Mouse (Mus musculus): ENCODE measurements at regions not wholly inside any gene's neighbourhood (a gene's known extent, or its start where the extent isn't known, plus 50 kb on each side); places are given as distances from the start of the nearest gene placed in this dataset.

DNA sequence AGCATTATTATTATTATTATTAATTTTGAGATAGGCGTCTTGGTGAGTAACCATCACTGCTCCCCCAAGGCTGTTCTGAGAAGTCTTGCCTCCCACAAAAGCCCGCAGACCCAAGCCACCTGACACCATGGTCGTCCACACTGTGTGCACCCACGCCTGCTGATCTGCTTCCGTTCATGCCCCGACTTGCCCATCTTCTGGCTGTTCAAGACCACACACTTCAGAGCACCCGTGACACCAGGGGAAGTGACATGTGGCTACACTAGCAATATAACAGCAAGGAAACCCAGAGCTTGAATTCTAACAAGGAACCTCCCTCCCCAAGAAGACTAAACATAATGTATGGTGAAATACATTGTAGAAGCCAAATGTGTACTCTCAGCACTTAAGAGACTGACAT, 82.6 kb upstream of the Hes1 start:
- H3K27ac ChIP-seq = no peak overlapping the region
- H3K4me2 ChIP-seq (ENCODE audit: low read length) = no peak overlapping the region
- H3K36me3 ChIP-seq (ENCODE audit: insufficient read depth, low read length) = no peaks in the 10 kb centered on the region
- no peak for ATAC-seq (replicated peaks; ENCODE audit: low FRiP score, low read depth)
- DNase-seq (ENCODE audit: low spot score) = no peak
- WGBS = 87% methylated on average over 7 of the region's 7 CpGs
- no peak overlapping the region for H3K4me3 ChIP-seq (replicated peaks; ENCODE audit: low read depth, low read length)
- no peaks in the 10 kb centered on the region for H3K27me3 ChIP-seq (ENCODE audit: insufficient read depth, low read length)
- no peaks in the 10 kb centered on the region for H3K9me3 ChIP-seq (replicated peaks; ENCODE audit: low read length)
- no peaks in the 10 kb centered on the region for H3K4me1 ChIP-seq (replicated peaks; ENCODE audit: insufficient read depth, low read length)
- H3K9ac ChIP-seq (ENCODE audit: low read depth, low read length) = no peak overlapping the region
- TF ChIP-seq CTCF (IDR thresholded peaks at IDR 0.05; ENCODE audit: low read depth) = no peak

DNA sequence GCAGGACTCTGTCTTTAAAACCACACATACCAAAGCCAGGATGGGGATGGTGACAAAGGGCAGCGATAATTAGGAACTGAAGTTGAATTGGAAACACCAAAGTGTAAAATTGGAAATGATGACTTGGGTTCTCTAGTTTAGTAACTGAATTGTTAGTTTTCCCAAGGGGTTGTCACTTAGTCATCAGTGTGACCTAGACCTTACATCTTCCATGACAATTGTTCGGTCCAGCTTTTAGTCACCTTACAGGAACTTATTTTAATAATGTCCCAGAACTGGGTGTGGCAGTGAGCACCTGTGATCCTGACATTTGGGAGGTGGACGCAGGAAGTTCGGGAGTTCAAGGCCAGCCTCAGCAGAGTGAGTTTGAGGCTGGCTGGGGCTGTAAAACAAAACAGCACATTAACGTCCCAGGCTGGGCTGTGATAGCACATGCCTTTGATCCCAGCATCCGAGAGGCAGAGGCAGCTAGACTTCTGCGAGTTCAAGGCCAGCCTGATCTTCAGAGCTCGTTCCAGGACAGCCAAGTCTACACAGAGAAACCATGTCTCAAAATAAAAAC, 81.9 kb upstream of the Hes1 start:
- H3K9ac ChIP-seq (ENCODE audit: low read depth, low read length) = no peak overlapping the region
- ATAC-seq (replicated peaks; ENCODE audit: low FRiP score, low read depth) (no peak), DNase-seq (ENCODE audit: low spot score) (no peak)
- no peaks in the 10 kb centered on the region for H3K27me3 ChIP-seq (ENCODE audit: insufficient read depth, low read length)
- WGBS = 85% methylated on average over 8 of the region's 8 CpGs
- H3K4me1 ChIP-seq (replicated peaks; ENCODE audit: insufficient read depth, low read length) = no peaks in the 10 kb centered on the region
- no peak for TF ChIP-seq CTCF (IDR thresholded peaks at IDR 0.05; ENCODE audit: low read depth)
- no peak overlapping the region for H3K4me2 ChIP-seq (ENCODE audit: low read length)
- H3K9me3 ChIP-seq (replicated peaks; ENCODE audit: low read length) = no peaks in the 10 kb centered on the region
- no peaks in the 10 kb centered on the region for H3K36me3 ChIP-seq (ENCODE audit: insufficient read depth, low read length)
- H3K27ac ChIP-seq = no peak overlapping the region
- H3K4me3 ChIP-seq (replicated peaks; ENCODE audit: low read depth, low read length) = no peak overlapping the region

GRCm38 (mm10) chr16:29983161-29983560, 81.0 kb upstream of the Hes1 start:
- Histone ChIP-seq H3K9me3 (replicated peaks; ENCODE audit: low read length) (no peaks in the 10 kb centered on the region), H3K27ac (no peak overlapping the region), H3K4me3 (replicated peaks; ENCODE audit: low read depth, low read length) (no peak overlapping the region), H3K9ac (ENCODE audit: low read depth, low read length) (no peak overlapping the region), H3K27me3 (ENCODE audit: insufficient read depth, low read length) (no peaks in the 10 kb centered on the region), H3K4me2 (ENCODE audit: low read length) (no peak overlapping the region), H3K4me1 (replicated peaks; ENCODE audit: insufficient read depth, low read length) (no peaks in the 10 kb centered on the region), H3K36me3 (ENCODE audit: insufficient read depth, low read length) (no peaks in the 10 kb centered on the region)
- ATAC-seq (replicated peaks; ENCODE audit: low FRiP score, low read depth) (no peak), DNase-seq (ENCODE audit: low spot score) (no peak)
- TF ChIP-seq CTCF (IDR thresholded peaks at IDR 0.05; ENCODE audit: low read depth) = no peak
- 66% methylated on average over 7 of the region's 7 CpGs for WGBS

DNA sequence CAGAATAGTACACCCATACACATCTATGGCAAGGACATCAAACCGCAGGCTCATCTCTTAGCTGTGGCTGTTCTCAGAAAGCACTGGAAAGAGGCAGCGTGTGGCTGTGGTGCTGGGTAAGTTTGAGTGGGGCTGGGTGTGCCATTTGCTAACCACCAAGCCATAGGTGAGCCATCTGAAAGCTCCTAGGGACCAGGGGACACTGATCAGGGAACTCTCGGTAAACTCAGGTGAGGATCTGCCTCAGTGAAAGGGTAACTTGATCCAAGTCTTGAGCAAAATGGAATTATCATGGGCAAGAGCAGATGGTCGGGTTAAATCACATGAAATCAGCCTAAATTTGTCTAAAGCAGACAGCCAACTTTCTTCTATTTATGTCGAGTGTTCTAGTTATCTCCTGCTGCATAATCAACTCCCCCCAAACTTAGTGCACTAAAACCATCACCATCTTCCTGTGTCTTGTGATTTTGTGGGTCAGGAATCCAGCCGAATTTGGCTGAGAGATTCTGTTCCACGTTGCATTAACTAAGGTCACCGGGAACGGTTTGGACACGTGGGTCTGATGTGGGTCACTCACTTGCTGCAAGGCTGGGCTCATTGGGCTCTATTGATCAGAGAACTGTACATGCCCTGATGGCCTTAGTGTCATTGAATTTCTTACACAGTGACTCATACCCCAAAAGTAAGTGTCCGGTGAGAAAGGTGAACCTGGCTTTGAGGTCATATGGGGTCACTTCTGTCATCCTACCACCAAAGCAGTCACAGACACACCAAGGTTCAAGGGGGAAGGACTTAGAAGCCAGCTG, 78.9 kb upstream of the Hes1 start:
- Histone ChIP-seq H3K36me3 (ENCODE audit: insufficient read depth, low read length) (no peaks in the 10 kb centered on the region), H3K9me3 (replicated peaks; ENCODE audit: low read length) (no peaks in the 10 kb centered on the region), H3K4me2 (ENCODE audit: low read length) (no peak overlapping the region), H3K4me3 (replicated peaks; ENCODE audit: low read depth, low read length) (no peak overlapping the region), H3K27me3 (ENCODE audit: insufficient read depth, low read length) (no peaks in the 10 kb centered on the region), H3K4me1 (replicated peaks; ENCODE audit: insufficient read depth, low read length) (no peaks in the 10 kb centered on the region), H3K27ac (no peak overlapping the region), H3K9ac (ENCODE audit: low read depth, low read length) (no peak overlapping the region)
- ATAC-seq (replicated peaks; ENCODE audit: low FRiP score, low read depth) = no peak
- no peak for DNase-seq (ENCODE audit: low spot score)
- 77% methylated on average over 11 of the region's 11 CpGs for WGBS
- no peak for TF ChIP-seq CTCF (IDR thresholded peaks at IDR 0.05; ENCODE audit: low read depth)

DNA sequence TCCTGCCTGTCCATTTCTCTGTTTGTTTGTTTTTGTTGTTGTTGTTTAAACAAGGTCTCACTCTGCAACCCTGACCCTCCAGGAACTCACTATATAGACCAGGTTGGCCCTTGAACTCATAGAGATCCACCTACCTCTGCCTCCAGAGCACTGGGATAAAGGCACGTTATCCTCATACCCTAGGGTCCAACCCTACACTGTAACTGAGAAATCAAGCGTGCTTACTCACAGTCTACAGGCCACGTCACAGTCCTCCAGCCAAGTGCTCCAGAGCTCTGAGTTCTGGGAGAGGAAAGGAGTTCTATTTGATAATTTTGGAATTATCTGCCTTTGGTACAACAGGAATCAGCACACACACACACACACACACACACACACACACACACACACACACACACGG, 76.6 kb upstream of the Hes1 start:
- WGBS = 87% methylated on average over 4 of the region's 4 CpGs
- DNase-seq (ENCODE audit: low spot score) (no peak), ATAC-seq (replicated peaks; ENCODE audit: low FRiP score, low read depth) (no peak)
- H3K27me3 ChIP-seq (ENCODE audit: insufficient read depth, low read length) = no peaks in the 10 kb centered on the region
- H3K4me2 ChIP-seq (ENCODE audit: low read length) = no peak overlapping the region
- no peak overlapping the region for H3K27ac ChIP-seq
- H3K36me3 ChIP-seq (ENCODE audit: insufficient read depth, low read length) = no peaks in the 10 kb centered on the region
- no peak overlapping the region for H3K9ac ChIP-seq (ENCODE audit: low read depth, low read length)
- no peak overlapping the region for H3K4me3 ChIP-seq (replicated peaks; ENCODE audit: low read depth, low read length)
- H3K4me1 ChIP-seq (replicated peaks; ENCODE audit: insufficient read depth, low read length) = 0 out of 2 replicates have a peak, but pooled peaks cover 3% of the 10 kb centered on the region
- TF ChIP-seq CTCF (IDR thresholded peaks at IDR 0.05; ENCODE audit: low read depth) = no peak
- no peaks in the 10 kb centered on the region for H3K9me3 ChIP-seq (replicated peaks; ENCODE audit: low read length)

DNA sequence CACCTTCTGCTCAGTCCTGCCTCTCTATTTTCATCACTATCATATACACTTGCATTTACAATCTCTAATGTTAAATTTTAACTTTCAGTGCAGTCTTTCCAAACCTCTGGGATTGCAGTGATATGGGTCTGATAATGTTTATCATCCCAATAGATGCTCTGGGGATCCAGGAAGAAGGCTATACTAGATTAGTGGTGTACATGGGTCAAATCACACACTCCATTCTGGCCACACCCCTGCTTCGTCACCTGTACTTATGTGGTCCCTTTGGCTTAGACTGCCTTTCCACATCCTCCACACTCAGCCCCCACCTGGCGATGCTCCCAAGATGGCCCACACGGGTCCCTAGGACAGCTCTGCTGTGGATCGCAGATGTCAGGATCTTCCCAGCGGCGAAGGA, 76.2 kb upstream of the Hes1 start:
- Histone ChIP-seq H3K4me2 (ENCODE audit: low read length) (no peak overlapping the region), H3K27me3 (ENCODE audit: insufficient read depth, low read length) (no peaks in the 10 kb centered on the region), H3K27ac (no peak overlapping the region), H3K4me3 (replicated peaks; ENCODE audit: low read depth, low read length) (no peak overlapping the region), H3K36me3 (ENCODE audit: insufficient read depth, low read length) (no peaks in the 10 kb centered on the region), H3K9me3 (replicated peaks; ENCODE audit: low read length) (no peaks in the 10 kb centered on the region), H3K4me1 (replicated peaks; ENCODE audit: insufficient read depth, low read length) (0 out of 2 replicates have a peak, but pooled peaks cover 3% of the 10 kb centered on the region), H3K9ac (ENCODE audit: low read depth, low read length) (no peak overlapping the region)
- 96% methylated on average over 6 of the region's 6 CpGs for WGBS
- ATAC-seq (replicated peaks; ENCODE audit: low FRiP score, low read depth) (no peak), DNase-seq (ENCODE audit: low spot score) (no peak)
- no peak for TF ChIP-seq CTCF (IDR thresholded peaks at IDR 0.05; ENCODE audit: low read depth)

Measured in kidney, postnatal 0 days (tissue).